Mouse (Mus musculus): Measurements from ENCODE around the gene Ankrd17.

Gene Ankrd17

GRCm38 (mm10) chr5:90366121-90367066 lies at the start of gene Ankrd17:
Ankrd17 (minus strand) TSS chr5:90366577.
- DNase-seq, result peak; percentile 92

- DNase-seq, result no peak
Observed at GRCm38 (mm10) chr5:90414925-90415295, 48.5 kb upstream of the Ankrd17 start.

- DNase-seq, result no peak
Observed at GRCm38 (mm10) chr5:90414142-90414924, 48.0 kb upstream of the Ankrd17 start.

GRCm38 (mm10) chr5:90405210-90405609 lies 38.8 kb upstream of the Ankrd17 start:
- DNase-seq, result no peak

GRCm38 (mm10) chr5:90396817-90397216 lies 30.4 kb upstream of the Ankrd17 start:
- DNase-seq, result no peak

- DNase-seq, result no peak
Observed at GRCm38 (mm10) chr5:90394322-90394721, 27.9 kb upstream of the Ankrd17 start.

- no peak for DNase-seq
Observed at GRCm38 (mm10) chr5:90393764-90394163, 27.4 kb upstream of the Ankrd17 start.

GRCm38 (mm10) chr5:90383080-90383479 lies 16.7 kb upstream of the Ankrd17 start:
- no peak for DNase-seq

GRCm38 (mm10) chr5:90381458-90381857 lies 15.1 kb upstream of the Ankrd17 start:
- DNase-seq, result no peak

GRCm38 (mm10) chr5:90373708-90374107 lies 7.3 kb upstream of the Ankrd17 start:
- no peak for DNase-seq

- DNase-seq, result no peak
Observed at GRCm38 (mm10) chr5:90370401-90370800, 4.0 kb upstream of the Ankrd17 start.

GRCm38 (mm10) chr5:90367067-90367303 lies 608 bp upstream of the Ankrd17 start, which contains the start of gene Gm9958:
Gm9958 (plus strand) TSS chr5:90367204.
- no peak for DNase-seq

GRCm38 (mm10) chr5:90365141-90365951 lies 1.0 kb downstream of the Ankrd17 start:
- peak; percentile 68 for DNase-seq

- DNase-seq, result peak; percentile 88
Observed at GRCm38 (mm10) chr5:90364526-90364925, 1.9 kb downstream of the Ankrd17 start.

GRCm38 (mm10) chr5:90355824-90356223 lies 10.6 kb downstream of the Ankrd17 start:
- DNase-seq, result no peak

- no peak for DNase-seq
Observed at GRCm38 (mm10) chr5:90353552-90354317, 12.6 kb downstream of the Ankrd17 start.

GRCm38 (mm10) chr5:90346877-90347276 lies 19.5 kb downstream of the Ankrd17 start:
- no peak for DNase-seq

GRCm38 (mm10) chr5:90340847-90341246 lies 25.5 kb downstream of the Ankrd17 start:
- no peak for DNase-seq

GRCm38 (mm10) chr5:90339953-90340343 lies 26.4 kb downstream of the Ankrd17 start:
- no peak for DNase-seq

- DNase-seq, result peak; percentile 76
Observed at GRCm38 (mm10) chr5:90339129-90339952, 27.0 kb downstream of the Ankrd17 start.
